Mouse (Mus musculus): Measurements from ENCODE around the gene Aagab.

Aagab gene

GRCm38 (mm10) chr9:63667373-63667724 lies 64.9 kb downstream of the Aagab start:
- DNase-seq (ENCODE audit: inconsistent age in 2 of 2, low spot score in 1 of 2), result no peak

GRCm38 (mm10) chr9:63668621-63669020 lies 66.2 kb downstream of the Aagab start:
- peak in 1 of 2 experiments; percentile 36 for DNase-seq (ENCODE audit: inconsistent age in 2 of 2, low spot score in 1 of 2)

- no peak for DNase-seq (ENCODE audit: inconsistent age in 2 of 2, low spot score in 1 of 2)
Measured at GRCm38 (mm10) chr9:63669816-63670215, 67.4 kb downstream of the Aagab start.

GRCm38 (mm10) chr9:63672797-63673493 lies 70.5 kb downstream of the Aagab start:
- no peak for DNase-seq (ENCODE audit: inconsistent age in 2 of 2, low spot score in 1 of 2)

GRCm38 (mm10) chr9:63673494-63673805 lies 71.0 kb downstream of the Aagab start:
- DNase-seq (ENCODE audit: inconsistent age in 2 of 2, low spot score in 1 of 2), result peak; percentile 72 to 86

GRCm38 (mm10) chr9:63674613-63675012 lies 72.2 kb downstream of the Aagab start:
- peak; percentile 72 to 85 for DNase-seq (ENCODE audit: inconsistent age in 2 of 2, low spot score in 1 of 2)

GRCm38 (mm10) chr9:63677621-63678020 lies 75.2 kb downstream of the Aagab start:
- peak in 1 of 2 experiments; percentile 64 for DNase-seq (ENCODE audit: inconsistent age in 2 of 2, low spot score in 1 of 2)

- DNase-seq (ENCODE audit: inconsistent age in 2 of 2, low spot score in 1 of 2), result peak in 1 of 2 experiments; percentile 48
Measured at GRCm38 (mm10) chr9:63678076-63678475, 75.6 kb downstream of the Aagab start.

GRCm38 (mm10) chr9:63682301-63682700 lies 79.8 kb downstream of the Aagab start:
- DNase-seq (ENCODE audit: inconsistent age in 2 of 2, low spot score in 1 of 2), result no peak

- no peak for DNase-seq (ENCODE audit: inconsistent age in 2 of 2, low spot score in 1 of 2)
Measured at GRCm38 (mm10) chr9:63682943-63683342, 80.5 kb downstream of the Aagab start.

- no peak for DNase-seq (ENCODE audit: inconsistent age in 2 of 2, low spot score in 1 of 2)
Measured at GRCm38 (mm10) chr9:63684277-63684676, 81.8 kb downstream of the Aagab start.

- DNase-seq (ENCODE audit: inconsistent age in 2 of 2, low spot score in 1 of 2), result no peak
Measured at GRCm38 (mm10) chr9:63685352-63685751, 82.9 kb downstream of the Aagab start.

- peak in 1 of 2 experiments; percentile 22 for DNase-seq (ENCODE audit: inconsistent age in 2 of 2, low spot score in 1 of 2)
Measured at GRCm38 (mm10) chr9:63687413-63688015, 85.1 kb downstream of the Aagab start.

- no peak for DNase-seq (ENCODE audit: inconsistent age in 2 of 2, low spot score in 1 of 2)
Measured at GRCm38 (mm10) chr9:63690511-63690910, 88.1 kb downstream of the Aagab start.

GRCm38 (mm10) chr9:63691960-63692359 lies 89.5 kb downstream of the Aagab start:
- no peak for DNase-seq (ENCODE audit: inconsistent age in 2 of 2, low spot score in 1 of 2)
